Mouse (Mus musculus) small intestine, adult 2 months (tissue): Measurements from ENCODE around the gene Agap1.

Experiments used
- CTCF ChIP-seq: fragments of 200-500 bp; IDR thresholded peaks from 2 replicates; pipeline ENCODE4 v1.5.1; 2012; ENCODE audit warnings: low read depth, mild to moderate bottlenecking, control low read depth, inconsistent platforms, low read length, moderate library complexity, mixed read lengths; ENCODE audit not compliant: insufficient replicate concordance, insufficient read length; ENCODE audit errors: extremely low read depth
- POLR2A ChIP-seq: fragments of 200-500 bp; IDR thresholded peaks from 2 replicates; pipeline ENCODE4 v1.6.1; 2012; ENCODE audit warnings: low read depth, mild to moderate bottlenecking, control low read depth, inconsistent platforms, low read length, moderate library complexity

DNA sequence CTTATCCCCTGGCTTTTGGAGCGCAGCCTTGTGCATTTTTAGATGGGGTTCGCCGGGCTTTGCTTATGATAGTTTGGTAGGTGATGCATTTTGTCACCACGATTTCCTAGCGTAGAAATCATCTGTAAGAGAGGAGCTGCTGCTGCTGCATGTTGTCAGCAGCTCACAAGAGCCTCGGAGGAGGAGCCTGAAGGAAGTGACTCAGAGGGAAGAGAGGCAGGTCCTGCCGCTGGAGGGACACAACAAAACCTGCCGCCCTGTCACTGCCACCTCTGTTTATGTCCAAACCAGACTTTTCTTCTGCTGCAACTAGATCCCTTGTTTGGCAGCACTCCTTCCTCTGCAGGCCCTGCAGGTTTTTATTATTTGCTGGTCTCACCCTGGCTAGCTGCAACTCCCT lies 8.5 kb downstream of the Agap1 start:
- no peak; the same call in 1 of the 2 replicates for TF ChIP-seq POLR2A
- TF ChIP-seq CTCF: no peak
